Mouse (Mus musculus): ENCODE data around the gene Ccdc63. TPM values are rescaled to one million over a fixed set of nuclear protein-coding genes. Genes with fewer than 3 reads are reported as not detected.
"Not testable (repeated sequence)": the region's sequence is repeated elsewhere in the genome, so short reads cannot be mapped to it uniquely, and the experiment has no call there.

Ccdc63 gene
- total RNA-seq (2012; rRNA removed), result 1.7 and 2.2 TPM in 2 replicates

- Histone ChIP-seq H3K4me1 (ENCODE audit: control insufficient read depth in 2 of 2, insufficient read depth in 2 of 2, low read length in 2 of 2, poor library complexity in 1 of 2) (no peaks in the 10 kb centered on the region; a peak in 2 of 4 replicates), H3K9ac (ENCODE audit: insufficient read depth, low read depth, low read length, poor library complexity, severe bottlenecking) (no peak within 1 kb of the TSS), H3K36me3 (ENCODE audit: control insufficient read depth, insufficient read depth, low read length, poor library complexity, severe bottlenecking) (no peaks in the 10 kb centered on the region), H3K9me3 (ENCODE audit: control insufficient read depth, insufficient read depth, low read depth, low read length) (no peaks in the 10 kb centered on the region), H3K4me3 (ENCODE audit: insufficient read depth in 1 of 2, low read depth in 1 of 2, low read length in 2 of 2, poor library complexity in 1 of 2, severe bottlenecking in 1 of 2) (no peak within 1 kb of the TSS), H3K27ac (ENCODE audit: insufficient read depth, low read depth, low read length, poor library complexity, severe bottlenecking) (no peak within 1 kb of the TSS)
- no peak for DNase-seq (ENCODE audit: low read depth, low spot score)
- in situ Hi-C loops (cut with MboI; ENCODE audit: low sequenced_read_pairs in 2 of 2, unreplicated experiment in 2 of 2), result no loop called here
- TF ChIP-seq ZNF384 (IDR thresholded peaks at IDR 0.05; ENCODE audit: low read depth, low read length), result no peak
- TF ChIP-seq HCFC1 (IDR thresholded peaks at IDR 0.05; ENCODE audit: borderline replicate concordance, insufficient read depth, low read length), result no peak
- no peak for TF ChIP-seq CHD2 (IDR thresholded peaks at IDR 0.05; ENCODE audit: low read depth, low read length)
- TF ChIP-seq ZC3H11A (IDR thresholded peaks at IDR 0.05; ENCODE audit: borderline replicate concordance, low read depth, low read length), result no peak
- no peak for TF ChIP-seq MAFK (IDR thresholded peaks at IDR 0.05; ENCODE audit: insufficient read depth, low read depth, low read length)
Observed at GRCm38 (mm10) chr5:122140723-122141122, at the start of gene Ccdc63. Gene Ccdc63, minus strand, starts transcription at chr5:122140823.

DNA sequence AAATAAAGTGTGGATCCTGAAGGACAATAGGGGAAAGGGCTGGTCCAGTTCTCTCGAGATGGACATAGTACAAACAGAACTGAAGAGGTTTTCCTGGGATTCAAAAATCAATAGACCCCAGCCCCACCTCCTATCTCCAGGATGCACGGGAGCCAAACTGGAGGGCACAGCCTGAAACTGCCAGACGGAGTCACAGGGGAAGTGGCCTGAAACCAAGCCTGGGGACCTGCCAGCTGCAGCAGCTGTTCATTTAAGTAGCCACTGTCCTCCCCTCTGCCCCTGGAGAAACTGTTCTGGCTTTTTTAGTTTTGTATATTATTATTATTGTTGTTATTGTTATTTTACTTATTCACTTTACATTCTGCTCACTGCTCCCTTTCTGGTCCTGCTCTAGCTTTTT is 48.5 kb upstream of the Ccdc63 start:
- DNase-seq (ENCODE audit: low read depth, low spot score), result no peak
- H3K4me3 ChIP-seq (ENCODE audit: insufficient read depth in 1 of 2, low read depth in 1 of 2, low read length in 2 of 2, poor library complexity in 1 of 2, severe bottlenecking in 1 of 2), result no peak overlapping the region

DNA sequence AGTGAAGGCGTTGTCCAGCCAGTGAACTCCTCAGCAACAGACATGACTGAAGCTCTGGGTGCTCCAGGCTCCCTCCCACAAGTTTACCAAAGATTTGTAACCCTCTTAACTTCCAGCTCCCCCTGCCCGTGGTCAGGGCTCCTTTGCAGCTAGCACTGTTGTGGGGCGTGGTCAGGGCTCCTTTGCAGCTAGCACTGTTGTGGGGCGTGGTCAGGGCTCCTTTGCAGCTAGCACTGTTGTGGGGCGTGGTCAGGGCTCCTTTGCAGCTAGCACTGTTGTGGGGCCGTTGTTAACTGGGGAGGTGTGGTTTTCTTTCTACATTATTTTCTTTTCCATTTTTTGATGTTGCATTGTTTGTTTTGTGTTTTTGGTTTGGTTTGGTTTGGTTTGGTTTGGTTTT is 44.2 kb upstream of the Ccdc63 start:
- H3K9ac ChIP-seq (ENCODE audit: insufficient read depth, low read depth, low read length, poor library complexity, severe bottlenecking); H3K27ac ChIP-seq (ENCODE audit: insufficient read depth, low read depth, low read length, poor library complexity, severe bottlenecking); H3K4me3 ChIP-seq (ENCODE audit: insufficient read depth in 1 of 2, low read depth in 1 of 2, low read length in 2 of 2, poor library complexity in 1 of 2, severe bottlenecking in 1 of 2); DNase-seq (ENCODE audit: low read depth, low spot score); H3K36me3 ChIP-seq (ENCODE audit: control insufficient read depth, insufficient read depth, low read length, poor library complexity, severe bottlenecking); H3K4me1 ChIP-seq (ENCODE audit: control insufficient read depth in 2 of 2, insufficient read depth in 2 of 2, low read length in 2 of 2, poor library complexity in 1 of 2); in situ Hi-C loops (cut with MboI; ENCODE audit: low sequenced_read_pairs in 2 of 2, unreplicated experiment in 2 of 2); H3K9me3 ChIP-seq (ENCODE audit: control insufficient read depth, insufficient read depth, low read depth, low read length): not testable (repeated sequence)

More for the DNA sequence above, 48.5 kb upstream of the Ccdc63 start:
- in situ Hi-C loops (cut with MboI; ENCODE audit: low sequenced_read_pairs in 2 of 2, unreplicated experiment in 2 of 2), result no loop called here
- H3K27ac ChIP-seq (ENCODE audit: insufficient read depth, low read depth, low read length, poor library complexity, severe bottlenecking), result no peak overlapping the region
- H3K4me1 ChIP-seq (ENCODE audit: control insufficient read depth in 2 of 2, insufficient read depth in 2 of 2, low read length in 2 of 2, poor library complexity in 1 of 2), result peaks cover 4 to 20% of the 10 kb centered on the region in 2 experiments; a peak in 3 of 4 replicates
- no peaks in the 10 kb centered on the region for H3K9me3 ChIP-seq (ENCODE audit: control insufficient read depth, insufficient read depth, low read depth, low read length)
- H3K9ac ChIP-seq (ENCODE audit: insufficient read depth, low read depth, low read length, poor library complexity, severe bottlenecking), result no peak overlapping the region
- no peaks in the 10 kb centered on the region for H3K36me3 ChIP-seq (ENCODE audit: control insufficient read depth, insufficient read depth, low read length, poor library complexity, severe bottlenecking)
- TF ChIP-seq CHD2 (IDR thresholded peaks at IDR 0.05; ENCODE audit: low read depth, low read length) (no peak), HCFC1 (IDR thresholded peaks at IDR 0.05; ENCODE audit: borderline replicate concordance, insufficient read depth, low read length) (no peak), ZC3H11A (IDR thresholded peaks at IDR 0.05; ENCODE audit: borderline replicate concordance, low read depth, low read length) (no peak), ZNF384 (IDR thresholded peaks at IDR 0.05; ENCODE audit: low read depth, low read length) (no peak), MAFK (IDR thresholded peaks at IDR 0.05; ENCODE audit: insufficient read depth, low read depth, low read length) (no peak)

DNA sequence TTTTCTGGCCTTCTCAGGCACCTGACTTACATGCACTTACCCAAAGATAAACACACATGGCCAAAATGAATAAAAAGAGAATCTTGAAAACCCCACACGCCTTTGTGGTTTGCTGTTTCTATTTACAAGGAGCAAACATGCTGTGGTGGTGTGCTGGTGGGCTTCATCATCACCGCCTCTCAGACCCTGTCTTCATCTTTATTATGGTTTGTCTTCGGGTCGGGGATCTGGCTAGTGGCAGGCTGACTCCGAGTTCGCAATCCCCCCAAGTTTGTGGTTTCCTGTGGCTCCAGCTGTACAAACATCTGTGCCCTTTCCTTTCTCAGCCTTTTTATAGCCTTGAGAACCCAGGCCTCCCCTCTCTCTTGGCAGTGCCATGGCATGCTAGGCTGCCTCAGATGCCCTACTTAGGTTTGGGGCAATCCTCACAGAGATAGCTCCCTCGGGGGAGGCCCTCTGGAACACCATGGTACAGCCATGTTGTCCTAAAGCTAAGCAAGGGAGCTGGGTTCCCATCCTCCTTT is 43.7 kb upstream of the Ccdc63 start:
- TF ChIP-seq CHD2 (IDR thresholded peaks at IDR 0.05; ENCODE audit: low read depth, low read length) (no peak), ZNF384 (IDR thresholded peaks at IDR 0.05; ENCODE audit: low read depth, low read length) (no peak), ZC3H11A (IDR thresholded peaks at IDR 0.05; ENCODE audit: borderline replicate concordance, low read depth, low read length) (no peak), MAFK (IDR thresholded peaks at IDR 0.05; ENCODE audit: insufficient read depth, low read depth, low read length) (no peak), HCFC1 (IDR thresholded peaks at IDR 0.05; ENCODE audit: borderline replicate concordance, insufficient read depth, low read length) (no peak)
- in situ Hi-C loops (cut with MboI; ENCODE audit: low sequenced_read_pairs in 2 of 2, unreplicated experiment in 2 of 2), result no loop called here
- DNase-seq (ENCODE audit: low read depth, low spot score), result no peak
- Histone ChIP-seq H3K4me1 (ENCODE audit: control insufficient read depth in 2 of 2, insufficient read depth in 2 of 2, low read length in 2 of 2, poor library complexity in 1 of 2) (peaks cover 3 to 6% of the 10 kb centered on the region in 2 experiments; a peak in 2 of 4 replicates), H3K9me3 (ENCODE audit: control insufficient read depth, insufficient read depth, low read depth, low read length) (no peaks in the 10 kb centered on the region), H3K4me3 (ENCODE audit: insufficient read depth in 1 of 2, low read depth in 1 of 2, low read length in 2 of 2, poor library complexity in 1 of 2, severe bottlenecking in 1 of 2) (no peak overlapping the region), H3K9ac (ENCODE audit: insufficient read depth, low read depth, low read length, poor library complexity, severe bottlenecking) (no peak overlapping the region), H3K36me3 (ENCODE audit: control insufficient read depth, insufficient read depth, low read length, poor library complexity, severe bottlenecking) (no peaks in the 10 kb centered on the region), H3K27ac (ENCODE audit: insufficient read depth, low read depth, low read length, poor library complexity, severe bottlenecking) (no peak overlapping the region)

- DNase-seq (ENCODE audit: low read depth, low spot score), result no peak
- TF ChIP-seq ZNF384 (IDR thresholded peaks at IDR 0.05; ENCODE audit: low read depth, low read length), result no peak
- no peak for TF ChIP-seq MAFK (IDR thresholded peaks at IDR 0.05; ENCODE audit: insufficient read depth, low read depth, low read length)
- TF ChIP-seq HCFC1 (IDR thresholded peaks at IDR 0.05; ENCODE audit: borderline replicate concordance, insufficient read depth, low read length), result no peak
- TF ChIP-seq ZC3H11A (IDR thresholded peaks at IDR 0.05; ENCODE audit: borderline replicate concordance, low read depth, low read length), result no peak
- no peak for TF ChIP-seq CHD2 (IDR thresholded peaks at IDR 0.05; ENCODE audit: low read depth, low read length)
- H3K4me1 ChIP-seq (ENCODE audit: control insufficient read depth in 2 of 2, insufficient read depth in 2 of 2, low read length in 2 of 2, poor library complexity in 1 of 2), result peaks cover 4 to 13% of the 10 kb centered on the region in 2 experiments; a peak in 3 of 4 replicates
- no peak overlapping the region for H3K4me3 ChIP-seq (ENCODE audit: insufficient read depth in 1 of 2, low read depth in 1 of 2, low read length in 2 of 2, poor library complexity in 1 of 2, severe bottlenecking in 1 of 2)
- in situ Hi-C loops (cut with MboI; ENCODE audit: low sequenced_read_pairs in 2 of 2, unreplicated experiment in 2 of 2), result no loop called here
- no peak overlapping the region for H3K9ac ChIP-seq (ENCODE audit: insufficient read depth, low read depth, low read length, poor library complexity, severe bottlenecking)
- peak overlapping the region; percentile 38; the same call in 1 of the 2 replicates for H3K27ac ChIP-seq (ENCODE audit: insufficient read depth, low read depth, low read length, poor library complexity, severe bottlenecking)
- H3K9me3 ChIP-seq (ENCODE audit: control insufficient read depth, insufficient read depth, low read depth, low read length), result no peaks in the 10 kb centered on the region
- H3K36me3 ChIP-seq (ENCODE audit: control insufficient read depth, insufficient read depth, low read length, poor library complexity, severe bottlenecking), result peaks cover 16% of the 10 kb centered on the region
Observed at GRCm38 (mm10) chr5:122179665-122180064, 39.0 kb upstream of the Ccdc63 start.
